Mouse (Mus musculus): Measurements from ENCODE around the gene Rpl27a.

The Rpl27a gene

DNA sequence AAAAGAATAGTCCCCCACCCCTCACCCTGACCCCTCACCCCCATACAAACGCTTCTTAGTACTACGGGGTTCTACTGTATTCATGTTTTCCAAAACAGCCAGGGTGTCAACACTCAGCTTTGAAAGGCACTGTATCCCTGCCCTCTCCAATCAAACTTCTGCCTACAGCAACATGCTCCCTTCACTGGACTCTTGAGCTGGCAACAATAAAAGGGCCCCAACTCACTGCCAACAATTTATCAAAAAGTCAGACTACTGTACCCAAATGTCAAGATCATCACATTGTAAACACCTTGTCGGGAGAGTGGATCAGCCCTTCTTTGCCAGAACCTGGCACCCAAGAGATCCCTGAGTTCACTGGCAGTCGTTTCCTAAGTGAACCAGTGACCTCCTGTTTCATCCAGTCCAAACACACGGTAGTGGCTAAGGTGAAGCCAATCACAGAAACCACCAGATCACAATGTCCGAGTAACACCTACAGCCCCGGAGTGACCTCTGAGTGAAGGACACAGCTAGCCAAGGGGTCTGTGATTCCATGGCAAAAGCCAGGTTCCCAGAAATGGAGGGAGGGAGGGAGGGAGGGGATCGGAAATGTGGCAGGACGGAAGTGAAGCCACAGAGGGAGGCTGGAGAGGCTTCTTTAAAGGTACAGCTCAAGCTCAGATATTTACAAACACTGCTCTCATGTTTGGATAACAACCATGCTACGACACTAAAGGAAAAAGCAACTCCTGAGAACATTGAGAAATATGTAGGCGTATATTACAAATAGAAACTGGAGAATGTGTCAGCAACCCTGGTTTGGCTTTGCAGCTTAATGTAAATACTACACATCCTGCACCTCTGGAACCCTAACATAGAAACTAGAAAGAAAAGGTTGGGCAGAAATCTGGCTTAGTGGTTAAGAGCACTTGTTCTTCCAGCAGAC is 48.2 kb downstream of the Rpl27a start:
- no peak for DNase-seq

- no peak for DNase-seq
Observed at GRCm38 (mm10) chr7:109568391-109568892, 49.5 kb downstream of the Rpl27a start.

All from right cerebral cortex, postnatal 14 days (tissue).